Mouse (Mus musculus) intestine, embryonic 16.5 days (tissue): Measurements from ENCODE around the gene Thsd7a. TPM values are rescaled to one million over a fixed set of nuclear protein-coding genes. Genes with fewer than 3 reads are reported as not detected.

Source experiments
- ATAC-seq: fragments of 200-750 bp; cut with Nextera tagmentation; 2 replicates; pipeline ENCODE4 v1.8.0; 2017; ENCODE audit warnings: moderate TSS enrichment, moderate library complexity
- H3K27ac ChIP-seq: fragments of 300-500 bp; sonication (generic); 2 replicates; pipeline ENCODE4 v1.5.1; 2014; ENCODE audit warnings: mild to moderate bottlenecking, low read length
- H3K27me3 ChIP-seq: fragments of 300-500 bp; sonication (generic); replicated peaks from 2 replicates; pipeline ENCODE4 v1.6.1; 2014; ENCODE audit warnings: low read length, control low read depth, mixed read lengths; ENCODE audit not compliant: control insufficient read depth, insufficient read depth
- H3K36me3 ChIP-seq: fragments of 300-500 bp; sonication (generic); 2 replicates; pipeline ENCODE4 v1.6.1; 2014; ENCODE audit warnings: low read length, control low read depth; ENCODE audit not compliant: control insufficient read depth, insufficient read depth
- H3K4me1 ChIP-seq: fragments of 300-500 bp; sonication (generic); 2 replicates; pipeline ENCODE4 v1.6.1; 2014; ENCODE audit warnings: low read length, control low read depth, mixed read lengths; ENCODE audit not compliant: control insufficient read depth, insufficient read depth
- H3K4me2 ChIP-seq: fragments of 300-500 bp; sonication (generic); 2 replicates; pipeline ENCODE4 v1.6.1; 2014; ENCODE audit warnings: low read depth, low read length, control low read depth
- H3K4me3 ChIP-seq: fragments of 300-500 bp; sonication (generic); 2 replicates; pipeline ENCODE4 v1.5.1; 2014; ENCODE audit warnings: mild to moderate bottlenecking, low read length
- H3K9ac ChIP-seq: fragments of 300-500 bp; sonication (generic); 2 replicates; pipeline ENCODE4 v1.6.1; 2014; ENCODE audit warnings: low read depth, low read length
- H3K9me3 ChIP-seq: fragments of 300-500 bp; sonication (generic); 2 replicates; pipeline ENCODE4 v1.6.1; 2016; ENCODE audit warnings: low read length, control low read depth; ENCODE audit not compliant: control insufficient read depth
- WGBS: fragments of 180-500 bp; shearing (Covaris S2); extraction: QIAGEN DNeasy Blood & Tissue Kit; methylation state at CpG from one replicate; pipeline ENCODE4 v1.1.7; 2014; 5-methylcytosine and 5-hydroxymethylcytosine counted together
- polyA plus RNA-seq: library from polyadenylated mRNA; unstranded; fragments of >200 nt; fragmentation: Nextera tagmentation; extraction: Ambion mirVana; gene quantifications from 2 replicates; pipeline ENCODE4 v1.2.1, GENCODE M21; 2015

Thsd7a gene
- polyA plus RNA-seq, 1 experiment from 2014 or later, result 2.6 TPM

GRCm38 (mm10) chr6:12752297-12752696, 3.1 kb upstream of the Thsd7a start:
- ATAC-seq, result no peak
- Histone ChIP-seq H3K9ac (no peak overlapping the region), H3K4me3 (no peak overlapping the region), H3K27me3 (no peaks in the 10 kb centered on the region), H3K4me1 (no peaks in the 10 kb centered on the region; the same call in 1 of the 2 replicates), H3K36me3 (no peaks in the 10 kb centered on the region), H3K9me3 (no peaks in the 10 kb centered on the region), H3K27ac (no peak overlapping the region), H3K4me2 (no peak overlapping the region)

GRCm38 (mm10) chr6:12750441-12750840, 1.2 kb upstream of the Thsd7a start:
- no peaks in the 10 kb centered on the region; the same call in 1 of the 2 replicates for H3K4me1 ChIP-seq
- no peaks in the 10 kb centered on the region for H3K9me3 ChIP-seq
- H3K27me3 ChIP-seq, result no peaks in the 10 kb centered on the region
- no peak overlapping the region for H3K4me3 ChIP-seq
- no peak for ATAC-seq
- no peak overlapping the region for H3K27ac ChIP-seq
- H3K36me3 ChIP-seq, result no peaks in the 10 kb centered on the region
- no peak overlapping the region for H3K9ac ChIP-seq
- no peak overlapping the region for H3K4me2 ChIP-seq
- WGBS, result 41% methylated on average over 2 of the region's 2 CpGs

DNA sequence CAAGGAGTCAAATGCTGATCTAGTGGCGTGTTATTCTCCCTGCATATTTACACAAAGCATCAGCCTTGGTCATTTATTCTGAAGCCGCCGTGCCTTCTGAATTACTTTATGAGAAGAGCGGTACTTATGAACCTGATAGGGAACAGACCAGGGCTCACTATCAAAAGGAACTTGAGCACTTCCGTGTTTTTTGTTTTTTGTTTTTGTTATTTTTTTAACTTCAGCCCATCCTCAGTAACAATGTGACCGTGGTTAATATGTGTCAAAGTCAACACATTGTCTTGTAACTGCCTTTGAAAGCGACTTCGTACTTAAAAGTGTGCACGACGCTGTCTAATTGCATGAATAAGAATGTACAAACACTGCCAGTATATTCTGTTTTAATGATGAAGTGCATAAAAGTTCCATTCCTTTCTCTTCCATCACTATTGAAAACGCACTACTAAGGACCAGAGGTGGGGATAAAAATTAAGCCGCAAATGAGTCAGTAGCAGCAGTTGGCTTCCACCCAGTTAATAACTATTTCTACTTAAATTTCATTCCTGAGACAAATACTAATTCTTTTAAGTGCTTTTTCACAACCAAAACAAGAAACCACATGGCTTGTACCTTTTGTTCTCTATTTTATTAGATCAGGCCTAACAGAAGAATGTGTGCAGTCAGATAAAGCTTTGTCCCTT, 461 bp upstream of the Thsd7a start:
- peak overlapping the region; percentile 67 for H3K4me3 ChIP-seq
- peak; percentile 12; the same call in 1 of the 2 replicates for ATAC-seq
- 26% methylated on average over 12 of the region's 12 CpGs for WGBS
- no peaks in the 10 kb centered on the region for H3K27me3 ChIP-seq
- peak overlapping the region; percentile 79 for H3K4me2 ChIP-seq
- no peaks in the 10 kb centered on the region for H3K9me3 ChIP-seq
- peak overlapping the region; percentile 72; the same call in 1 of the 2 replicates for H3K9ac ChIP-seq
- no peaks in the 10 kb centered on the region for H3K36me3 ChIP-seq
- H3K27ac ChIP-seq, result no peak overlapping the region
- no peaks in the 10 kb centered on the region; the same call in 1 of the 2 replicates for H3K4me1 ChIP-seq

DNA sequence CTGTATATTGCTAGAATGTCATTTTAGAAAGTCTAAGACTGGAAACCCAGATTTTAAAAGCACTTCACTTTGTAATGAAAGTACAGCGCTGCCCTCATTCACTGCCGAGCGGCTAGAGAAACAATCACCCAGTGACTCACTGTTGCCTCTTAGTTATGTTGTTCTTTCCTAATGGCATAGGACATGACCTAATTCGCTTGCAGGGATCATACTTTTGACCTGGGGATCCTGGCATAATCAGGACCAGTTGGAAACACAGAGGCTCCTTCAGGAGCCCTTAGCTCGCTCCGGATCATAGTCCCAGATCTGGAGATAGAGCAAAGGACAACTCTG, 790 bp downstream of the Thsd7a start:
- Histone ChIP-seq H3K36me3 (no peaks in the 10 kb centered on the region), H3K4me3 (peak overlapping the region; percentile 67), H3K4me1 (no peaks in the 10 kb centered on the region; the same call in 1 of the 2 replicates), H3K9ac (peak overlapping the region; percentile 72), H3K27ac (peak overlapping the region; percentile 47; the same call in 1 of the 2 replicates), H3K4me2 (peak overlapping the region; percentile 79), H3K27me3 (no peaks in the 10 kb centered on the region), H3K9me3 (no peaks in the 10 kb centered on the region)
- peak; percentile 67; the same call in 1 of the 2 replicates for ATAC-seq
- WGBS, result 1% methylated on average over 6 of the region's 6 CpGs

- no peak overlapping the region for H3K27ac ChIP-seq
- H3K4me3 ChIP-seq, result peak overlapping the region; percentile 67
- H3K9me3 ChIP-seq, result no peaks in the 10 kb centered on the region
- ATAC-seq, result 0 out of 2 replicates have a peak, but pooled peaks have one; percentile 29
- no peak overlapping the region for H3K9ac ChIP-seq
- peak overlapping the region; percentile 79 for H3K4me2 ChIP-seq
- no peaks in the 10 kb centered on the region for H3K27me3 ChIP-seq
- WGBS, result 20% methylated on average over 10 of the region's 11 CpGs
- no peaks in the 10 kb centered on the region; the same call in 1 of the 2 replicates for H3K4me1 ChIP-seq
- H3K36me3 ChIP-seq, result no peaks in the 10 kb centered on the region
Observed at GRCm38 (mm10) chr6:12747856-12748450, 1.3 kb downstream of the Thsd7a start.

DNA sequence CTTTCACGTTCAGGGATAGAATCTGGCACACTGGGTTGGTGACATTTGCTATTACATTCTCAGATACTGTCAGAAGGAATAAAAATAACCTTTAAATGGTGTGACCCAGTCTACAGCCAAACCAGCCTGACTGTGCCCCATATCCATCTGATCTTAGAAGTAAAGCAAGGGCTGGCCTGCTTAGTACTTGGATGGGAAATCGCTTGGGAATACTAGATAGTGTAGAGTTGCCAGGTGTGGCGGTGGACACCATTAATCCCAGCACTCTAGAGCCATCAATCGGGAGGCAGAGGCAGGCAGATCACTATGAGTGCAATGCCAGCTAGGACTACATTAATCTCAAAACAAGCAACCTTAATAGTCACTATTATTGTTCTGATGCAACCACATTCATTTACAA, 6.4 kb downstream of the Thsd7a start:
- no peak overlapping the region for H3K4me2 ChIP-seq
- no peak overlapping the region for H3K4me3 ChIP-seq
- H3K9ac ChIP-seq, result no peak overlapping the region
- no peaks in the 10 kb centered on the region for H3K4me1 ChIP-seq
- no peak overlapping the region for H3K27ac ChIP-seq
- no peaks in the 10 kb centered on the region for H3K9me3 ChIP-seq
- no peaks in the 10 kb centered on the region for H3K36me3 ChIP-seq
- WGBS, result 87% methylated on average over 4 of the region's 4 CpGs
- ATAC-seq, result no peak
- H3K27me3 ChIP-seq, result no peaks in the 10 kb centered on the region

- H3K9ac ChIP-seq, result no peak overlapping the region
- H3K9me3 ChIP-seq, result no peaks in the 10 kb centered on the region
- H3K4me2 ChIP-seq, result no peak overlapping the region
- peak; percentile 52; the same call in 1 of the 2 replicates for ATAC-seq
- 60% methylated on average over 3 of the region's 3 CpGs for WGBS
- H3K4me3 ChIP-seq, result no peak overlapping the region
- H3K36me3 ChIP-seq, result no peaks in the 10 kb centered on the region
- no peaks in the 10 kb centered on the region for H3K4me1 ChIP-seq
- no peaks in the 10 kb centered on the region for H3K27me3 ChIP-seq
- H3K27ac ChIP-seq, result no peak overlapping the region
Observed at GRCm38 (mm10) chr6:12733924-12734323, 15.3 kb downstream of the Thsd7a start.

DNA sequence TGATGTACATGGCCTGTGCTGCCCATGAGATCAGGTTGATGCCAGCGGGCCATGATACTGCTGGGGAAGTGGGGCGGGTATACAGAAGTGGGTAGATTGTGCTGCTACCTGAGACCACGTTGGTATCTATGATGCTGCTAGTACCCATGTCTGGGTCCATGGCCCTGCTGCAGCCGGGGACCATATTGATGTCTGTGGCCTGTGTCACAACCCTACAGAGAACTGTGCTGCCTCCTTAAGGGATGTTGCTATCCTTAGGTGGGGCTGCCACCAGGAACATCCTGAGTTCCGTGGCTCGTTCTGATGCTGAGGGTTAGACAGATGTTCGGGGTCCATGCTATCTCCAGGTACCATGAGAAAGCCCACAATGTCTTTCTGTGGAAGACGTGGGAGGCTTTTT, 33.1 kb downstream of the Thsd7a start:
- 91% methylated on average over 8 of the region's 8 CpGs for WGBS
- Histone ChIP-seq H3K27ac (no peak overlapping the region), H3K36me3 (no peaks in the 10 kb centered on the region), H3K4me3 (no peak overlapping the region), H3K9ac (no peak overlapping the region), H3K4me1 (no peaks in the 10 kb centered on the region), H3K4me2 (no peak overlapping the region), H3K27me3 (no peaks in the 10 kb centered on the region), H3K9me3 (no peaks in the 10 kb centered on the region)
- no peak for ATAC-seq

DNA sequence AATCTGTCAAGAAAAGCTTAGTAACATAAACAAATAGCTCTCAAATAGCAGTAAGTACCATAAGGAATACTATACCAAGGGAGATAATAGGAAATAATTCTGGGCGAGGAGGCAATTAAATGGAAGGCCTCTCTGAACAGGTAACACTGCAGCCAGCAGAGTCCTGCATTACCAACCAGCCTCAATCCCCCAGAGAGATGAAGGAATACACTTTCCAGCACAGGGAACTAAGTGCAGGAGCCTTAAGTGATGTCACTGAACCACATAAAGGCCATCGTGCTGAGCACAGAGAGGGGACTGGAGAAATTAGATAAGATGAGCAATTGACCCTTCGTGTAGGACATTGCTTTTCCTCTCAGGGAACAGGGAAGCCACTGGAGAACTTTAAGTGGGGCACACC, 36.6 kb downstream of the Thsd7a start:
- 49% methylated on average over 3 of the region's 3 CpGs for WGBS
- Histone ChIP-seq H3K9me3 (no peaks in the 10 kb centered on the region), H3K27me3 (no peaks in the 10 kb centered on the region), H3K27ac (no peak overlapping the region), H3K4me1 (no peaks in the 10 kb centered on the region), H3K9ac (no peak overlapping the region), H3K4me2 (no peak overlapping the region), H3K4me3 (no peak overlapping the region), H3K36me3 (no peaks in the 10 kb centered on the region)
- ATAC-seq, result no peak
